Mouse (Mus musculus) lung, embryonic 14.5 days (tissue): ENCODE data around the gene Smoc2. TPM values are rescaled to one million over a fixed set of nuclear protein-coding genes. Genes with fewer than 3 reads are reported as not detected.

ENCODE experiments used
- ATAC-seq: fragments of 200-750 bp; cut with Nextera tagmentation; 2 replicates; pipeline ENCODE4 v1.8.0; 2017; ENCODE audit warnings: mild to moderate bottlenecking, moderate TSS enrichment, moderate library complexity; ENCODE audit not compliant: insufficient read depth
- DNase-seq: peaks from one replicate; pipeline ENCODE4 v3.0.0-alpha.2; 2015
- H3K27ac ChIP-seq: fragments of 300-500 bp; sonication (generic); 2 replicates; pipeline ENCODE4 v1.5.1; 2014; ENCODE audit warnings: low read depth, mild to moderate bottlenecking, moderate library complexity
- H3K27me3 ChIP-seq: fragments of 300-500 bp; sonication (generic); 2 replicates; pipeline ENCODE4 v1.6.1; 2014; ENCODE audit warnings: low read length, control low read depth; ENCODE audit not compliant: insufficient read depth
- H3K36me3 ChIP-seq: fragments of 300-500 bp; sonication (generic); 2 replicates; pipeline ENCODE4 v1.6.1; 2014; ENCODE audit warnings: control low read depth; ENCODE audit not compliant: insufficient read depth
- H3K4me1 ChIP-seq: fragments of 300-500 bp; sonication (generic); 2 replicates; pipeline ENCODE4 v1.6.1; 2014; ENCODE audit warnings: antibody characterized with exemption, control low read depth; ENCODE audit not compliant: insufficient read depth
- H3K4me2 ChIP-seq: fragments of 300-500 bp; sonication (generic); 2 replicates; pipeline ENCODE4 v1.6.1; 2014; ENCODE audit warnings: mild to moderate bottlenecking
- H3K4me3 ChIP-seq: fragments of 300-500 bp; sonication (generic); 2 replicates; pipeline ENCODE4 v1.5.1; 2014; ENCODE audit warnings: low read depth, low read length
- H3K9ac ChIP-seq: fragments of 300-500 bp; sonication (generic); 2 replicates; pipeline ENCODE4 v1.6.1; 2014
- H3K9me3 ChIP-seq: fragments of 300-500 bp; sonication (generic); 2 replicates; pipeline ENCODE4 v1.6.1; 2016; ENCODE audit warnings: low read depth, low read length, control low read depth
- CTCF ChIP-seq: IDR thresholded peaks from 2 replicates; pipeline ENCODE4 v1.5.1; 2016; ENCODE audit warnings: antibody characterized with exemption, low read depth
- WGBS: fragments of 180-500 bp; shearing (Covaris S2); extraction: QIAGEN DNeasy Blood & Tissue Kit; methylation state at CpG from one replicate; pipeline ENCODE4 v1.1.7; 2014; 5-methylcytosine and 5-hydroxymethylcytosine counted together
- polyA plus RNA-seq: library from polyadenylated mRNA; unstranded; fragments of >200 nt; fragmentation: Nextera tagmentation; extraction: Ambion mirVana; gene quantifications from 2 replicates; pipeline ENCODE4 v1.2.1, GENCODE M21; 2014

Gene Smoc2
- polyA plus RNA-seq, 1 experiment from 2014 or later = 92.5 TPM

- WGBS = 41% methylated on average over 7 of the region's 7 CpGs
- Histone ChIP-seq H3K4me3 (no peak overlapping the region), H3K4me2 (no peak overlapping the region), H3K9ac (no peak overlapping the region), H3K27ac (no peak overlapping the region), H3K9me3 (no peaks in the 10 kb centered on the region), H3K4me1 (peaks cover 14% of the 10 kb centered on the region), H3K27me3 (no peaks in the 10 kb centered on the region), H3K36me3 (no peaks in the 10 kb centered on the region)
- no peak for TF ChIP-seq CTCF
- DNase-seq = peak; percentile 30
- ATAC-seq = no peak
Measured at GRCm38 (mm10) chr17:14252456-14252855, 26.9 kb upstream of the Smoc2 start.

GRCm38 (mm10) chr17:14254616-14255015, 24.7 kb upstream of the Smoc2 start:
- 26% methylated on average over 5 of the region's 5 CpGs for WGBS
- Histone ChIP-seq H3K27ac (no peak overlapping the region), H3K4me2 (no peak overlapping the region), H3K4me1 (peaks cover 14% of the 10 kb centered on the region), H3K36me3 (no peaks in the 10 kb centered on the region), H3K4me3 (no peak overlapping the region), H3K27me3 (no peaks in the 10 kb centered on the region), H3K9me3 (no peaks in the 10 kb centered on the region), H3K9ac (no peak overlapping the region)
- no peak for TF ChIP-seq CTCF
- no peak for ATAC-seq
- DNase-seq = peak; percentile 23

GRCm38 (mm10) chr17:14257799-14258520, 21.3 kb upstream of the Smoc2 start:
- Histone ChIP-seq H3K9ac (no peak overlapping the region), H3K27ac (no peak overlapping the region), H3K27me3 (no peaks in the 10 kb centered on the region), H3K9me3 (no peaks in the 10 kb centered on the region), H3K36me3 (no peaks in the 10 kb centered on the region), H3K4me1 (peaks cover 12% of the 10 kb centered on the region; the same call in 1 of the 2 replicates), H3K4me2 (no peak overlapping the region), H3K4me3 (no peak overlapping the region)
- TF ChIP-seq CTCF = no peak
- no peak for ATAC-seq
- no peak for DNase-seq
- WGBS = 78% methylated on average over 7 of the region's 7 CpGs

GRCm38 (mm10) chr17:14258906-14259305, 20.4 kb upstream of the Smoc2 start:
- DNase-seq = no peak
- no peak overlapping the region for H3K4me2 ChIP-seq
- H3K27ac ChIP-seq = no peak overlapping the region
- no peaks in the 10 kb centered on the region for H3K9me3 ChIP-seq
- no peak overlapping the region for H3K9ac ChIP-seq
- H3K36me3 ChIP-seq = no peaks in the 10 kb centered on the region
- ATAC-seq = no peak
- H3K4me3 ChIP-seq = no peak overlapping the region
- peaks cover 7% of the 10 kb centered on the region; the same call in 1 of the 2 replicates for H3K4me1 ChIP-seq
- WGBS = 37% methylated on average over 6 of the region's 6 CpGs
- no peaks in the 10 kb centered on the region for H3K27me3 ChIP-seq
- no peak for TF ChIP-seq CTCF

- Histone ChIP-seq H3K9ac (no peak overlapping the region), H3K36me3 (no peaks in the 10 kb centered on the region), H3K4me3 (no peak overlapping the region), H3K4me1 (peaks cover 8% of the 10 kb centered on the region; the same call in 1 of the 2 replicates), H3K4me2 (no peak overlapping the region), H3K9me3 (no peaks in the 10 kb centered on the region), H3K27me3 (no peaks in the 10 kb centered on the region), H3K27ac (no peak overlapping the region)
- 75% methylated on average over 3 of the region's 3 CpGs for WGBS
- TF ChIP-seq CTCF = no peak
- ATAC-seq (no peak), DNase-seq (no peak)
Measured at GRCm38 (mm10) chr17:14260966-14261365, 18.3 kb upstream of the Smoc2 start.

DNA sequence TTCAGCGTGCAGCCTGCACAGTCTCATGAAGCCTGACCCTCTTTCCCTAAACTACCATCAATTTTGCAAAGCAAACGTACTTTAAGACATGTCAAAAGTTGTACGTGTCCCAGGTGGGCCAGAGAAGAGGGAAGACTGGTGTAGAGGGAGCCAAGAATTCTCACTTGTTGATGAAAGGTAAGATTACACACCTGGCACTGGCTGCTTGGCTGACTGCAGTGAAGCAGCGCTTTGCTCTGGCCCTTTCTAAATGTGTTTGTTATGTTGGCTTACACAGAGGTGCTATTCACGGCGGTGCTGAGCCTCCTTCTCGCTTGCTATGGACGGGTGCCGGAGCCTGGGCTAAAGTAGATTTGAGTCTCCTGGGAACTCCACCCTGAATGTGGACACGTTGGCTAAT, 17.1 kb upstream of the Smoc2 start:
- H3K4me3 ChIP-seq = no peak overlapping the region
- WGBS = 49% methylated on average over 10 of the region's 10 CpGs
- peaks cover 8% of the 10 kb centered on the region; the same call in 1 of the 2 replicates for H3K4me1 ChIP-seq
- no peaks in the 10 kb centered on the region for H3K27me3 ChIP-seq
- no peak overlapping the region for H3K9ac ChIP-seq
- peak overlapping the region; percentile 37 for H3K27ac ChIP-seq
- TF ChIP-seq CTCF = no peak
- H3K4me2 ChIP-seq = no peak overlapping the region
- no peaks in the 10 kb centered on the region for H3K36me3 ChIP-seq
- peak; percentile 29 for DNase-seq
- no peaks in the 10 kb centered on the region for H3K9me3 ChIP-seq
- peak; percentile 77; the same call in 1 of the 2 replicates for ATAC-seq

DNA sequence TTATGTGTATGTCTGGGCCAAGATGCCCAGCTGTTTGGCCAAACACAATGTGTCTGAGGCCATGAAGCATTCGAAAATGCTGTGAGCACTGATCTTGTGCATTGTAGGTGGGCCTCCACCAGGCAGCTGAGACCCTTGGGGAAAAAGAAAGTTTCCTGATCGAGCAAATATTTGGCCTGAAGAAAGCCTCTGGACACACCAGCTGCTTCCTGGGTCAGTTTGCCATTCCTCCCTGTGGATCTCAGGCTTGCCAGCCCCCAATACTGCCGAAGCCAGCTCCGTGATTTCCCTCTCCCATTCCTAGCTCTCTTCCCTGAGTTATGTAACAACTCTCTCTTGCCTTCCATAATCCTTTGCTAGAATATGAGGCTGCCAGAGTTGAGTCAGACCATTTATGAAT, 11.3 kb upstream of the Smoc2 start:
- no peak for DNase-seq
- H3K27me3 ChIP-seq = no peaks in the 10 kb centered on the region
- no peak overlapping the region for H3K27ac ChIP-seq
- no peak for TF ChIP-seq CTCF
- H3K4me1 ChIP-seq = peaks cover 7% of the 10 kb centered on the region; the same call in 1 of the 2 replicates
- WGBS = 67% methylated on average over 4 of the region's 4 CpGs
- H3K9ac ChIP-seq = no peak overlapping the region
- H3K4me3 ChIP-seq = no peak overlapping the region
- no peak overlapping the region for H3K4me2 ChIP-seq
- H3K9me3 ChIP-seq = no peaks in the 10 kb centered on the region
- no peaks in the 10 kb centered on the region for H3K36me3 ChIP-seq
- ATAC-seq = no peak
